Mouse (Mus musculus): ENCODE measurements around the gene U2af1. TPM values are rescaled to one million over a fixed set of nuclear protein-coding genes. Genes with fewer than 3 reads are reported as not detected.

U2af1 gene
- polyA plus RNA-seq, 1 experiment from 2014 or later = 196 TPM

DNA sequence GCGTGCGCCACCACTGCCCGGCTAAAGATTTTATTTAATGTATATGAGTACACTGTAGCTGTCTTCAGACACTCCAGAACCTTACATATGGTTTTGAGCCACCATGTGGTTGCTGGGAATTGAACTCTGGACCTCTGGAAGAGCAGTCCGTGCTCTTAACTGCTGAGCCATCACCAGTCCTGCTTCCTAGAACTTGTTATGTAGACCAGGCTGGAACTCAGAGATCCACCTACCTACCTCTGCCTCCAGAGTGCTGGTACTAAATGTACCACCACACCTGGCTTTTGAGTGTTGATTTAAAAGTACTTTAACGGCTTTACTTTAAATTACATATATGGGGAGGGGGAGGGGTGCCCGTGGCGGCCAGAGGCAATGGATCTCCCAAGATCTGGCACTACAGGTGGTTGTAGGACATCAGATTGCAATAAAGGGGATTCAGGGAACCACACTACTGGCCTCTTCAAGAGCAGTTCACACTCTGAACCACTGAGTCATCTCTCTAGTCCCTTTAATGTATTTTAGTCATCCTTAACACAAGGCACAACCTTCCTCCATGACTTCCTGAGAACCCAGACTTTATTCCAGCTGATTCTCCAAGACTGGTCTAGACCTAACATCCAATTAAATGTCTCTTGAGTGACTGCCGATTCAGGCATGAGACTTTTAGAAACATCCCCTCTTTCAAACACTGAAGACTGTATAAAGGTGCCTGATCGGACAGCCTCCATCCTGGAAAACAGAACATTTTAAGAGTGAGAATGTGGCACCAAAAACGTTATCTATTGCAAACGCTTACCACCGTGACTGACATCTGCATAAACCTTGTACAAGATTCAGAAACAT is 1.3 kb downstream of the U2af1 start:
- peak overlapping the region; percentile 79 for H3K4me2 ChIP-seq
- peak overlapping the region; percentile 96 for H3K4me3 ChIP-seq
- H3K27me3 ChIP-seq = no peaks in the 10 kb centered on the region
- H3K27ac ChIP-seq (replicated peaks) = no peak overlapping the region
- H3K36me3 ChIP-seq = peaks cover 30% of the 10 kb centered on the region
- H3K4me1 ChIP-seq (replicated peaks) = peaks cover 26% of the 10 kb centered on the region
- 57% methylated on average over 12 of the region's 12 CpGs for WGBS
- no peaks in the 10 kb centered on the region for H3K9me3 ChIP-seq
- no peak for ATAC-seq (ENCODE audit: low FRiP score, low read depth)
- peak overlapping the region; percentile 96 for H3K9ac ChIP-seq

DNA sequence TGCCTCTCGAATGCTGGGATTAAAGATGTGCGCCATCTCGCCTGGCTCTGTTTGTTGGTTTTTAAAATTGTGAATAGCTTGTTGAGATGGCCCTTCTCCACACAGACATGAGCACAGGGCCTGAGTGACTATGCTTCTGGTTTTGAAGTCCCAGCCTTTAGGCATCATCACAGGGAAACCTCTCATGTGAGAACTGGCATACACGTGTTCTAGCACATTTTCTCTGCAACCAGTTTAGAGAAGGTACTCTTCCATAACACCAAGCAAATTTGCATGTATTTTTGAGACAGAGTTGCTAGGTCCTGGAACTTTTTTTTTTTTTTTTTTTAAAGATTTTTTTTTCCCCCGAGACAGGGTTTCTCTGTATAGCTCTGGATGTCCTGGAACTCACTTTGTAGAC is 2.0 kb downstream of the U2af1 start:
- H3K27ac ChIP-seq (replicated peaks) = no peak overlapping the region
- H3K4me3 ChIP-seq = no peak overlapping the region
- WGBS = 90% methylated on average over 5 of the region's 5 CpGs
- no peaks in the 10 kb centered on the region for H3K27me3 ChIP-seq
- no peak overlapping the region for H3K9ac ChIP-seq
- ATAC-seq (ENCODE audit: low FRiP score, low read depth) = no peak
- no peaks in the 10 kb centered on the region for H3K9me3 ChIP-seq
- peaks cover 37% of the 10 kb centered on the region for H3K36me3 ChIP-seq
- peaks cover 26% of the 10 kb centered on the region for H3K4me1 ChIP-seq (replicated peaks)
- H3K4me2 ChIP-seq = peak overlapping the region; percentile 79

DNA sequence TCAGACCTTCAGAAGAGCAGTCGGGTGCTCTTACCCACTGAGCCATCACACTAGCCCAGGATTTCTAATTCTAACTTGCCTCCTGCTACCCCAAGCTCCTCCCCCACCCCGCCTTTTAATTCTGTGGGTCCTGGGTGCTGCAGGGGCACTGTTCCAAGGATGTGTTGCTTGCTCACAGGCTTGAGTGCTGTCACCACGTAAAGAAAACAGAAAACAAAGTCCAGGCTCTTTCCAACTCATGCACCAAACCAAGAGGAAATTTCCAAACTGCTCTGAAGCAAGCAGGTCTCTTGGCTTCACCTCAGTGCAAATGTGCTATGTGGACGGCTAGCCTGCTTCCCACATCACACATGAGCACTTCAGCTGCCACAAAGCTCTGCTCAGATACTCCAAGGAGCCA is 3.3 kb downstream of the U2af1 start:
- no peaks in the 10 kb centered on the region for H3K9me3 ChIP-seq
- no peaks in the 10 kb centered on the region for H3K27me3 ChIP-seq
- no peak overlapping the region for H3K4me3 ChIP-seq
- no peak overlapping the region for H3K4me2 ChIP-seq
- H3K27ac ChIP-seq (replicated peaks) = no peak overlapping the region
- H3K36me3 ChIP-seq = peaks cover 50% of the 10 kb centered on the region
- ATAC-seq (ENCODE audit: low FRiP score, low read depth) = no peak
- H3K9ac ChIP-seq = no peak overlapping the region
- H3K4me1 ChIP-seq (replicated peaks) = peaks cover 26% of the 10 kb centered on the region
- WGBS = 82% methylated on average over 4 of the region's 4 CpGs

DNA sequence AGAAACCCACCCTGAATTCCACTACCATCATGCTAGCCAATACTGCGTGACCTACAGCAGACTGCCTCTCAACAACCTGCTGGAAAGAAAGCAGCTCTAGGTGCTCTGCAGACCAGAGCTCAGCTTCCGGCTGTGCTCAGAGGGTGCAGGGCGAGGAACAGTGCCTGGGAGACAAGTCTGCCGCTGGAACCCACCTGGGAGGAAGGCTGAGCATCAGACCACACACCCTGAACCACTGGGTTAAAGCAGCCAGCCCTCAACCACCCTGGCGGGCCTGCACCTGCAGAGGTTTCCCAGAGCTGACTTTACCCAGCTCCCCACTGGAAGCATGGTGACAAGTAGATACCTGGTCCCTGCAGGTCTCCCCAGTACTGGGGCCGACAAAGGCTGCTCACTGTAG is 5.4 kb downstream of the U2af1 start:
- Histone ChIP-seq H3K9me3 (no peaks in the 10 kb centered on the region), H3K4me1 (replicated peaks) (peaks cover 21% of the 10 kb centered on the region), H3K9ac (no peak overlapping the region), H3K27me3 (no peaks in the 10 kb centered on the region), H3K4me2 (no peak overlapping the region), H3K36me3 (peaks cover 63% of the 10 kb centered on the region), H3K4me3 (no peak overlapping the region), H3K27ac (replicated peaks) (no peak overlapping the region)
- ATAC-seq (ENCODE audit: low FRiP score, low read depth) = no peak
- WGBS = 92% methylated on average over 6 of the region's 6 CpGs

DNA sequence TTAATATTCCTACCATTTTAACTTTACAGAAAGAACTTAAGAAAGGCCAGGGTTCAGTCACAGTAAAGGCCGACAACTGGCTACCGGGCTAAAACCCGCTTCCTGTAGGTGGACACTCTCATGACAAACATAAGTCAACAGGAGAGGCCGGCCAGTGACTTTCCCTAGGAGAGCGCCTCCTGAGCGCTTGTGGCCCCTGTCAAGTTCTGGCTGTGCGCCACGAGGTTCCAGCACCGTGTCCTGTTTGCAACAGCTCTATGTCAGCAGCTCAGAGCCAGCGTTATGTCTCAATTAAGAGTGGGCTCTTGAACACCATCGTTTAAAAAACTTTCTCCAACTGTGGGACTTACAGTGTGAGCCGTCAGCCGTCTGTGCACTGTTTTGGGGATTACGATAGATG is 6.5 kb downstream of the U2af1 start:
- 88% methylated on average over 14 of the region's 14 CpGs for WGBS
- Histone ChIP-seq H3K4me3 (no peak overlapping the region), H3K9ac (no peak overlapping the region), H3K36me3 (peaks cover 75% of the 10 kb centered on the region), H3K4me2 (no peak overlapping the region), H3K27ac (replicated peaks) (no peak overlapping the region), H3K4me1 (replicated peaks) (peaks cover 12% of the 10 kb centered on the region), H3K27me3 (no peaks in the 10 kb centered on the region), H3K9me3 (no peaks in the 10 kb centered on the region)
- ATAC-seq (ENCODE audit: low FRiP score, low read depth) = no peak

DNA sequence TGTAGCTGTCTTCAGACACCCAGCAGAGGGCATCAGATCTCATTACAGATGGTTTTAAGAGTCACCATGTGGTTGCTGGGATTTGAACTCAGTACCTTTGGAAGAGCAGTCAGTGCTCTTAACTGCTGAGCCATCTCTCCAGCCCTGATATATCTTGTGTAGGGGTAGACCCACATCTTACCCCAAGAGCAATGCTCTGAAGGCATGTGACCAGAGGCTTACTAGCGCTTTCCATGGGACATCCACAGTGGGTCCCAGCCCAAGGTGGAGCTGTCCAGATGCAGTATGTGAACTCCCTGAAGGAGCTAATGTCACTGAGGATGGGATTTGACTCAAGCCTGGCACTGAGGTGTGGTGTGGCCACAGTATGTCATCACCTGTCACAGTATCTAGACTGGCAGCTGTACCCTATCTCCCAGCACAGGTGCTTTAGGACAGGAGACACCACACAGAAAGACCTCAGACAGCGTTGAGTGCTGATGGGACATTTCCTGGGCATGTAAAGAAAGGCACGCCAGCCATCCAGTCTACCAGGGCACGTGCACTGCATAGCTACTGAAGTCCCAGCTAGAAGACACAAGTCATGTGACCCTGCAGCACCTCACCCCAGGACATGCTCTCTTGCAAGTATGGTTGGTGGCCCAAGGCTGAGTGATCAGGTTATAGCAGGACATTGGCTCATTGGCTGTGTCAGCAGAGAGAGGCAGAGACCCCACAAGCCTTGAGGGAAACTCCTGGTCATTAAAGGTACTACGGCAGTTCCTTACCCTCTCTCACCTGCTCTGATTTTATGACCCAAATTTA is 12.3 kb downstream of the U2af1 start:
- WGBS = 95% methylated on average over 5 of the region's 5 CpGs
- H3K4me2 ChIP-seq = no peak overlapping the region
- no peak overlapping the region for H3K9ac ChIP-seq
- no peaks in the 10 kb centered on the region for H3K9me3 ChIP-seq
- no peak for ATAC-seq (ENCODE audit: low FRiP score, low read depth)
- H3K27ac ChIP-seq (replicated peaks) = no peak overlapping the region
- H3K27me3 ChIP-seq = no peaks in the 10 kb centered on the region
- H3K4me3 ChIP-seq = no peak overlapping the region
- no peaks in the 10 kb centered on the region for H3K4me1 ChIP-seq (replicated peaks)
- H3K36me3 ChIP-seq = peaks cover 50% of the 10 kb centered on the region

- no peaks in the 10 kb centered on the region for H3K27me3 ChIP-seq
- ATAC-seq (ENCODE audit: low FRiP score, low read depth) = no peak
- no peaks in the 10 kb centered on the region for H3K9me3 ChIP-seq
- H3K4me1 ChIP-seq (replicated peaks) = no peaks in the 10 kb centered on the region
- no peak overlapping the region for H3K27ac ChIP-seq (replicated peaks)
- no peak overlapping the region for H3K4me3 ChIP-seq
- no peak overlapping the region for H3K9ac ChIP-seq
- 72% methylated on average over 4 of the region's 4 CpGs for WGBS
- peaks cover 22% of the 10 kb centered on the region for H3K36me3 ChIP-seq
- H3K4me2 ChIP-seq = no peak overlapping the region
Measured at GRCm38 (mm10) chr17:31642913-31643312, 15.8 kb downstream of the U2af1 start.

DNA sequence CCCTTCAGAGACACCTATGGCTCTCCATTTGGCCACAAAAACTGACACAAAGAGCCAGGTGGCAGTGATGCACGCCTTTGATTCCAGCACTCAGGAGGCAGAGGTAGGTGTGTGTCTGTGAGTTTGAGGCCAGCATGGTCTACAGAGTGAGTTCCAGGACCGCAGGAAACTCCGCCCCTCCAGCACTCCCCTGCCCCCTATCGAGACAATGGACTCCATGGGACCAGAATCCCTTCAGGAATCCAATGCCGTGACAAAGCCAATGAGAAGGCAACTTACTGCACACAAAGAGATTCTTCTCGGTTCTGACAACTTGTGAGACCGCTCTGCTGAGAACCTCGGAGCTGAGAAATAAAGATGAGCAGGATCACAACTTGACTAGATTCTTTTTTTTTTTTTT is 16.4 kb downstream of the U2af1 start:
- no peaks in the 10 kb centered on the region; the same call in 1 of the 2 replicates for H3K27me3 ChIP-seq
- 38% methylated on average over 8 of the region's 8 CpGs for WGBS
- peaks cover 6% of the 10 kb centered on the region for H3K4me1 ChIP-seq (replicated peaks)
- peaks cover 17% of the 10 kb centered on the region for H3K36me3 ChIP-seq
- no peaks in the 10 kb centered on the region for H3K9me3 ChIP-seq
- H3K4me3 ChIP-seq = no peak overlapping the region
- H3K27ac ChIP-seq (replicated peaks) = no peak overlapping the region
- no peak overlapping the region for H3K4me2 ChIP-seq
- no peak overlapping the region for H3K9ac ChIP-seq
- no peak for ATAC-seq (ENCODE audit: low FRiP score, low read depth)

DNA sequence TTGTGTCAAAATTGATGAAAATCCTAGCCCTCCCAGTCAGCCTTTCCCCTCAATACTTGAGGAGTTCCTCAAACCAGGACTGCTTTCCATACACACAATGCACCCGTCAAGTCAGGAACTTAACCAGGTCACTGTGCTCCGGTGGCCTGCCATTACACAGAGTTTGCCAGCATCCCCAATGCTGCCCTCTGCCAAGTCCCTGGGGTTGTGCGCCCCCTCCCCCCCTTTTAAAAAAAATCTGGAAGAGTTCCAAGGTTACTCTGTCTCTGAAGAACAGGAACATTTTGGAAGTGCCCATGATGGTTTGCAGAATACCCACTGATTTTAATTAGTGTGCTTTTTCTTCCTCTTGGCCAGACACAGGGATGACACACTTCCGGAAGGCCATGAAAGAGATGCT is 19.0 kb downstream of the U2af1 start:
- Histone ChIP-seq H3K27me3 (peaks cover 15% of the 10 kb centered on the region), H3K4me1 (replicated peaks) (peaks cover 20% of the 10 kb centered on the region), H3K9me3 (no peaks in the 10 kb centered on the region), H3K27ac (replicated peaks) (peak overlapping the region; percentile 45; the same call in 1 of the 2 replicates), H3K36me3 (no peaks in the 10 kb centered on the region), H3K4me2 (no peak overlapping the region), H3K9ac (no peak overlapping the region), H3K4me3 (no peak overlapping the region)
- no peak for ATAC-seq (ENCODE audit: low FRiP score, low read depth)
- WGBS = 43% methylated on average over 4 of the region's 4 CpGs

DNA sequence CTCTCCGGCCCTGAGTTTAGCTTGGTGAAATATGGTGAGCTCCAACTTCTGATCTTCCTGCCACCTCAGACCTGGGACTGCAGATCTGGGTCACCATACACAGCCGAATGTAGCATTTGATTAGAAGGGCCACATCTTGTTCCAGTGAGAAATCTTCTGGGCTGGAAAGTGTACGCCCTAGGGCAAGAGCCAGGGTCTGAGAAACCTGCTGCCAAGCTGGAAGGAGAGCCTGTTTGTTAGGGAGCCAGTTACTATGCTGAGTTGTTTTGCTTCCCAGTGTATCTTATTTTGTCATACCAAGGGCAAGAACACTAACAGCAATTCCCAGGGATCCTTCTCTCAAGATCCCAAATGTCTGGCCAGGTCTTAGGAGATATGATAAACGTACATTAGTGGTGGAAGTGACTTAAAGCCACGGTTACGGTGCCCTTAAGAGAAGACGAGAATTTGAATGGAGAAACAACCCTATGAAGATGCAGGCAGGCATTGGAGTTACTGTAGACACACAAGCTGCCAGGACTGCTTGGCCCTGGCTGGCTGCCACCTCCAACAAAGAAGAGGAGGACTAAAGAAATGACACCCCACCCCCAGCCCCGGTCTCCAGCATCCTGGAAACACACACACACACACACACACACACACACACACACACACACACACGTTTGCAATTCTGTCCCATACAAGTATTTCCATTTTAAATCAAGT is 20.7 kb downstream of the U2af1 start:
- H3K27me3 ChIP-seq = peaks cover 15% of the 10 kb centered on the region
- peak overlapping the region; percentile 76 for H3K27ac ChIP-seq (replicated peaks)
- no peak overlapping the region for H3K4me2 ChIP-seq
- no peaks in the 10 kb centered on the region for H3K9me3 ChIP-seq
- peaks cover 20% of the 10 kb centered on the region for H3K4me1 ChIP-seq (replicated peaks)
- H3K36me3 ChIP-seq = no peaks in the 10 kb centered on the region
- no peak overlapping the region for H3K9ac ChIP-seq
- no peak for ATAC-seq (ENCODE audit: low FRiP score, low read depth)
- H3K4me3 ChIP-seq = no peak overlapping the region
- 49% methylated on average over 9 of the region's 9 CpGs for WGBS

DNA sequence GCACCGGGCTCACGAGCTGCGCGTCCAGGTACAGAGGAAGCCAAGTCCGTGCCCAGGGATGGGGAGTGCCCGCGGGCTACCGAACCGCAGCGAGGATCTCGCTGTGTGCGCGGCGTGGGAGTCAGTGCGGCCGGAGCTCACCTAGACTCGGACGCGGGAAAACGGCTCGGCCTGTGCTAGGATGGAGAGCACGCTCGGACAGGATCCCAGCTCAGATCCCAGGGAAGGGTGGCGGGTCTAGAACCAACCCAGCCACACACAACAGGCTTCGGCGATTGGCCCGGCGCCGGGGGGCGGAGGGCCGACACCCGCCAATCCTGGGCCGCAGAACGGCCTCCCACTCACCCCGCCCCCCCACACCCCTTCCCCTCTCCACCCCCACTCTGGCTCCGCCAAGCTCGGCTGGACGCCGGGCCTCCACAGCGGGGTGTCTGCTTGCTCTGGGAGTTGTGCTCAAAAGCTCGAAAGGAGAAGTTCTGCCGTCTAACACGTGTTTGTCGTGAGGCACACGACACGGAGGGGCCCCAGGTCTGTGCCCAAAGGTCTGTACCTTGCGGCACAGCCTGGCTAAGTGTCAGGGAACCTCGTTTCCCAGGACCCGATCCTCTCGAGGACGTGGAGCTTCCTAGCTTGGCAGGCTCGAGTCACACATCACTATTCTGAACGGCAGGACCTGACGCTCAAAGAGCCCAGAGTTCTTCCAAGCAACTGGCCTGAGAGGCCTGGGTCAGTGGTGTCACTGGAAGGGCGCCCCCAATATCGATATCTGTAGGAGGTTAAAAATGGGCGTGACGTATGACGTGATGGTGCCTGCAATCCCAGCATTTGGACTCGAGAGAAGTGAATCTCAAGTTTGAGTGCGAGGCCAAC is 21.5 kb downstream of the U2af1 start, which contains the start of gene Cbs:
Cbs (minus strand) TSS at position 297 of the 870 bp plus-strand sequence.
- WGBS = 2% methylated on average over 57 of the region's 61 CpGs
- ATAC-seq (ENCODE audit: low FRiP score, low read depth) = peak; percentile 92
- H3K4me1 ChIP-seq (replicated peaks) = peaks cover 20% of the 10 kb centered on the region

More for the DNA sequence above, 21.5 kb downstream of the U2af1 start, which contains the start of gene Cbs:
- Histone ChIP-seq H3K36me3 (no peaks in the 10 kb centered on the region), H3K27me3 (peaks cover 15% of the 10 kb centered on the region), H3K4me2 (peak within 1 kb of the TSS; percentile 98), H3K27ac (replicated peaks) (peak within 1 kb of the TSS; percentile 76), H3K4me3 (peak within 1 kb of the TSS; percentile 58), H3K9ac (peak within 1 kb of the TSS; percentile 42), H3K9me3 (no peaks in the 10 kb centered on the region)

Data from hindbrain, embryonic 15.5 days (tissue).